Mouse (Mus musculus) thymus, postnatal 10 days (tissue): ENCODE measurements around the gene Gipc3.

Experiments used
- DNase-seq, 2 experiments: peaks; one replicate each; pipeline ENCODE4 v3.0.0; 2021; ENCODE audit warnings: low spot score in 2 of 2

Gene Gipc3

GRCm38 (mm10) chr10:81346453-81347067 is 3.5 kb upstream of the Gipc3 start:
- peak in 1 of 2 experiments; percentile 37 for DNase-seq

DNA sequence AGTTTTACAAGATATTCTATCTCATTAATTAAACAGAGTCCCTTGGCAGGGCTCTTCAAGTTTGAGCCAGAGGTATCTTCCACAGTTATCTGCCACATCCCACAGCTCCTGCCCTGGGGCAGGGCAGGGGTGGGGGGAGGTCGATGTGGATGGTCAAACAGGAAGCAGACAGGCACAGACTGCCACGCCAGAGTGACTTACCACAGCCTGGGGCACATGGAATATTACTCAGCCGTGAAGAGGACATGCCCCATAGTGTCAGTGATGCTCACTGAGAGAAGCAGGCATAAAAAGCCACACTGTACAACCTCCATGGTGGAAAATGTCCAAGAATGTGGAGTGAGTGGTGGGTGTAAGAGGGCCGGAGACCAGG is 2.1 kb upstream of the Gipc3 start:
- DNase-seq, result no peak

DNA sequence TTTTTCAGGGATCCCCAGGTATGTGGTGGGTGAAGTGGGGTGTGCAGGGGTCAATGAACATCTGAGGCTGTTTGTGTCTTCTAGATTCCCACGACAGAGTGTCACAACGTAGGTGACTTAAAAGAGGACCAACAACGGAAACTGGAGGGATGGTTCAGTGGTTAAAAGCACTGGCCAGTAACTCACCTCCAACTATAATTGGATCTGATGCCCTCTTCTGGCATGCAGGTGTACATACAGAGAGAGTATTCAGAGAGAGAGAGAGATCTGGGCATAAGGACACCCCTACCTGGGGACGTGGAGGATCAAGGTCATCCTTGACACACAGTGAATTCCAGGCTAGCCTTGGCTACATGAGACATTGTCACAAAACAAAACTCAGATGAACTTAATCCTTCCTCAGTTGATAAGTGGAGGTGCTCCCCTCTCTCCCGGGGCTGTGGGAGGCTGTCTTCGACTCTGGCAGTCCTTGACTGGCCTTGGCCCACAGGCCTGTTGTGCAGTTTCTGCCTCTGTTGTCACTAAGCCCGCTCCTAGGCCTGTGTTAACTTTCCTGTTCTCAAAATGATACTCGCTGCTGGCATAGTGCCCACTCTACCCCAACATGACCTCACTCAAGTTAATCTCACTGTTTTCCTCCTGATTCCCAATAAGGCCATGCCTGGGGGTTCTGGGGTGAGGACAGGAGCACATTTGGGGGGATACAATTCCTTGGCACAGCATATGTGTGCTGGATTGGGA is 1.5 kb upstream of the Gipc3 start:
- no peak for DNase-seq

DNA sequence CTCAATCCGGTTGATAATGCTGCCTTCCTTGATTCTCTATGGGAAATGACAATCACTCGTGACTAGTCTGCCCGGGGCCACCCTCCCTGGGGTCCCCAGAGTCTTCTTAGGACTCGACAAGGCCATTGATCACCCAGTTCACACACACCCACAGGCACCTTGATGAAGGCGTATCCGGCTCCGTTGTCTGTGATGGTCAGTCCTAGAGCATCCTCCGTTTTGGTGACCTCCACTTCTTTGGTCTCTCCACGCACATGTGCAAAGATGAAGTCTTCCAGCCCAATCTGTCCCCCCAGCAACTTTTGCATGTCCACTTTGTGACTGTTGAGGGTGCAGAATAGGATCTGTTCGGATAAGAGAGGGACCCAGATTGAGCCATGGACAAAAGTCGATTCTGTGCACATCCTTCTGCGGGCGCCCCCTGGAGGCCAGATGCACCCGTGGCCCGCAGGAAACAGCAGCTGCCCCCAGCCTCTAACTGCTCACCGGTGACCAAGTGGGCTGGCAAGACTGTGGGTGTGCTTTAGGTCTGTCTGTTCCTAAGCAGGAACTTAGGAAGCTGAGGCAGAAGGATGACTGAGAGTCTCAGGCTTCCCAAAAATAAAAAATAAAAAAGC is 1.6 kb downstream of the Gipc3 start:
- DNase-seq, result peak; percentile 62 to 90

DNA sequence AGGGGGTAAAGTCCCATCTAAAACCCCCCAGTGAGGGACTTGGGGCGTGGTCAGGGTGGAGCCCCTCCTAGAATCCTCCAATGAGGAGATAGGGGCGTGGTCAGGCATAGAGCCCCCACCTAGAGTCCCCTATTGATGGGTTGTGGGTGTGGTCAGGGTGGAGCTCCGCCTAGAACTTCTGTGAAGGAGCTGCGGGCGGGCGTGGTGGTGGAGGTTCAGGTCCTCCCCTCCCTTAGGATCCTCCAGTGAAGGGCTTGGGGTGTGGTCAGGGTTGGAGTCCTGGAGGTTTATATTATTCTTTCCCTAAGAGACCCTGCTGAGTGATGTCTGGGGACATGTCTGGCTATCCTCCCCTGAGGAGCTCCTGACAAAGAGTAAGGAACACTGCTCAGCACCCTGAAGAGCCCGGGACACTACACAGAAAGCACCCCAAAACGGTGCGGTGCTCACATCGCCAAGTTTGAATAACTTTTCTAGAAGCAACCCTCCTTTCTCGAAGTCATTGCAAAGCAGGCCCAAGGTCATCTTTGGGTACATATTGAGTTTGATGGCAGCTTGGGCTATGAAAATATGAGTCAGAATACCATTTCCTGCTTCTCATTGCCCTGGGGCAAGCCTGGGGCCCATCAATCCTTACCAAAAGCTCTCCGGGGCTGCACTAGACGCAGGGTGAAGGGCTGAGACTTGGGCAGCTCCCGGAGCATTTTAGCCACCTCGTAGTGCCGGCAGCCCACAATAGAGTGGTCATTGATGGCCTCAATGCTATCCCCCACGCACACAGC is 2.3 kb downstream of the Gipc3 start:
- DNase-seq, result no peak

GRCm38 (mm10) chr10:81336558-81336957 is 6.5 kb downstream of the Gipc3 start:
- DNase-seq, result no peak

- DNase-seq, result no peak
These were observed 7.4 kb downstream of the Gipc3 start for GRCm38 (mm10) chr10:81335393-81336340.

- no peak for DNase-seq
These were observed 8.7 kb downstream of the Gipc3 start for GRCm38 (mm10) chr10:81334324-81334723.

GRCm38 (mm10) chr10:81332277-81332676 is 10.8 kb downstream of the Gipc3 start:
- DNase-seq, result no peak

- no peak for DNase-seq
These were observed 13.1 kb downstream of the Gipc3 start for GRCm38 (mm10) chr10:81330007-81330406.

DNA sequence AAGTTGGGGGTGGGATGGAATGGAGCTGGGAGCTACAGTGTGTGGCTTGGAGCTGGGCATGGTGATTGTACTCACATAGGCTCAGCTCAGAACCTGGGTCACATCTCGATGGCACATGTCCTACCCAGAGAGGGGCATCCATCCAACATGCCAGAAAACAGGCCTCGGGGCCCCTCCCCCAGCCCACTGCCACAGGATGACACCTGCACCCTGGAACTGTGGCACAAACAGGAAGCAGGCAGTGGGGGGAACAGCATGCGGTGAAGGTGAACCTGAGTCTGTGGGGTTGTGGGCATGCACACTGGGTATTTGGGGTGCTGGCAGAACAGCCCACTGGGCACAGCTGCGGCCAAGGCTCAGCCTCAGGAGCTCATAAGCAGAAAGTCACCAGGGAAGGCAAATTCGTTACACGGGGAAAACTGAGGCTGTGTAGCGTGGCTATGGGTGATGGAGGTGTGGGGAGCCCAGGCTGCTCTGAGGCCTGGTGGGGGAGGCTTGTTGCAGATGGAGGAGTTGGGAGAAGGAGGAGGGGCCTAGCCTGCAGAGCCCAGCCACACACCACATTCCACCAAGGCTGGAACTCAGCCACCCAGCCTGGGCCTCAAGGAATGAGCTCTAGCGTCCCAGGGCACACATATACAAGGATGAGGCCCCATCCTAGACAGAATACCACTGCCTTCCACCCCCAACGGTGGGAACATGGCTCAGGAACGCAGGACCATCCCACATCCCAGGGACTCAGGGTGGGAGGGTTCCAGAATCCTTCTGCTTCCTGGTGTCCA is 13.7 kb downstream of the Gipc3 start:
- DNase-seq, result peak; percentile 86 to 90

- peak; percentile 87 to 89 for DNase-seq
These were observed 14.7 kb downstream of the Gipc3 start, which contains the start of gene Tbxa2r for GRCm38 (mm10) chr10:81328386-81328785. Tbxa2r (plus strand) TSS chr10:81328731.

DNA sequence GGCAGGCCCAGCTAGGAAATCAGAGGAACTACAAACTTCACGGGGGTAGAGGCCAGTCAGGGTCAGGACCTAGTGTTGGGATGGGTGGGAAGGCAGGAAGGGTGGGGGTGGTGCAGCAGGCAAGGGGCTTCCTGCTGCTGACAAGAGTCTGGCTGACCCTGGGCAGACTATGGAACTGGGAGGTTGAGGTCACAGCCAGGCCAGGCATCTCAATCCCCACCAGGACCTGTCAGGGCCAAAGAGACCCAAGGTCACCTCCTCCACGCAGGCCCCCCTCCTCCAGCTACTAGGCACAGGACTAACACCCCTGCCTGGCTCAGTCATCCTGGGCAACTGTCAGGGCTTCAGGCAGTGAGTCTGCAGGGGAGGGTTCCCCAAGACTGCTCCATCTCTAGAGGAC is 15.1 kb downstream of the Gipc3 start:
- DNase-seq, result peak in 1 of 2 experiments; percentile 25

GRCm38 (mm10) chr10:81326858-81327257 is 16.2 kb downstream of the Gipc3 start:
- DNase-seq, result peak in 1 of 2 experiments; percentile 42

- no peak for DNase-seq
These were observed 17.3 kb downstream of the Gipc3 start for GRCm38 (mm10) chr10:81325781-81326180.

- DNase-seq, result no peak
These were observed 17.9 kb downstream of the Gipc3 start for GRCm38 (mm10) chr10:81325176-81325575.

- no peak for DNase-seq
These were observed 19.1 kb downstream of the Gipc3 start for GRCm38 (mm10) chr10:81323791-81324530.

DNA sequence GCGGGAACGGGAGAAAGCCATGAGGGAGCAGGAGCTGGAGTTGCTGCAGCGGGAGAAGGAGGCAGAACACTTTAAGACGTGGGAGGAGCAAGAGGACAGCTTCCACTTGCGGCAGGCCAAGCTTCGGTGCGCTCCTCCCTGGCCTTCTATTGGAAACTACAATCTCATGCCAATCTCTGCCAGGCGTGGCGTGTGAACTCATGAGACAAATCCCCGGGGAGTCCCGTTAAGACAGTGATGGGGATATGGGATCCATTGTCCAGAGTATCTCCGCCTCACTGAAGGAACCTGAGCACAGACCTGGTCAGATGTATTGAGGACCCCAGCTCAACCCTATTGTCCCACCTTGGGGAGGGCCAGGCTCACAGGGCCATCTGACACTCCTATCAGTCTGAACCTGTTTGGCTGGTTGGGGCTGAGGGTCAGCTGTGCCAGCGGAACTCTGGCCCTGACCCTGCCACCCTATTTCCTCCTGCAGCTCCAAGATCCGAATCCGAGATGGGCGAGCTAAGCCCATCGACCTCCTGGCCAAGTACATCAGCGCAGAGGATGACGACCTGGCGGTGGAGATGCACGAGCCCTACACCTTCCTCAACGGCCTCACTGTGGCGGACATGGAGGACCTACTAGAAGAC is 19.8 kb downstream of the Gipc3 start:
- no peak for DNase-seq

- no peak for DNase-seq
These were observed 20.6 kb downstream of the Gipc3 start for GRCm38 (mm10) chr10:81322444-81322843.
